Mouse (Mus musculus) adrenal gland, adult 18-20 months (tissue): ENCODE results near the gene 1700029I15Rik. TPM values are rescaled to one million over a fixed set of nuclear protein-coding genes. Genes with fewer than 3 reads are reported as not detected.
"Not testable (repeated sequence)": the region's sequence is repeated elsewhere in the genome, so short reads cannot be mapped to it uniquely, and the experiment has no call there.

Experiments
- DNase-seq, 2 experiments: peaks; one replicate each; pipeline ENCODE4 v3.0.0; 2021 to 2022; ENCODE audit warnings: low spot score in 2 of 2
- total RNA-seq, 2 experiments: library from RNA; stranded (reverse); gene quantifications; 1 replicate in 1 of 2; 2 replicates in 1 of 2; pipeline ENCODE4 v1.2.3; 2021

Gene 1700029I15Rik
- total RNA-seq, 2 experiments from 2014 or later: 6.6 to 15.3 TPM

DNA sequence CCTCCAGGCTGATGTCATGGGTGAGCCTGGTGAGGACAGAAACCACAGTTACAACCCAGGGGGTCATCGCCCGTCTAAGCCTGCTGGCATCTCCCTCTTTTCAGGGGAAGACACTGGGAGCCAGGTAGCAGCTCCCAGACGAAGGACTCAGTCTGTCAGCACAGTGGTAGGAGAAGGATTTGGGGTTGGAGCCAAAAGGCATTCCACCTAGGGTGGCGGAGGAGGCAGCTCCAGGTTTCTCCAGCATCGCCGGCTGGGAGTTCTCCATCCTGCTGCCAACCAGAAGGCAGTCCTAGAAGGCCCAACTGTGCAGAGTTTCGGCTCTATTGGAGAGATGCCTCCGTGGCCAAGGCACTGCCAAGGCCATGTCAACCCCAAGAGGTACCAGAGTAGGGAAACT lies 8.8 kb downstream of the 1700029I15Rik start:
- no peak for DNase-seq

DNA sequence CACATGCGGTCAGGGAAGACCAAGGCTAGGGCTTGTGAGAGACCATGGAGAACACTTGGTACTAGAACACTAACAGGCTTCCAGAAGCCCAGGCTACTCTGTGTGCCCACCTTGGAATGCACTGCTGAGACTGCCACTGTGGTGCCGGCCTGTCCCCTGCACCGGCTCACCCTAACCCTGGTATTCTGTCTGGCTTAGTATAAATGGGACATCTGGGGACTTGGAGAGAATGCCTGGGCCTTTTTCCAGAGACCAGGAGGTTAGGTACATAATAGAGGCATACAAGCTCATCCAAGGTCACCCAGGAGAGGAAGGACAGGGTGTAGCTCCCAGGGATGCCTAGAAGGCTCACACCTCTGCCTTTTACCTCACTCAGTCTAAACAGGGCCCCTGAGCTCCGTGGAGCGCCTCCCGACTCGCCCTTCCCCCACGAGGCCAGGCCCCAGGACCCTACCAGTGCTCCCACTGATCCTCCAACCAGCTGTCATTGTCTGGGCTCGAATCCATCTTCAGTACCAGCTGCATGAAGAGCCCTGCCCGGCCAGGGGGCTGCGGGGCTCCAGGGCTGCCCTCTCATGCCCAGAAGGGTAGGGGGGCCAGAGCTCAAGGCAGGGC lies 9.5 kb downstream of the 1700029I15Rik start:
- no peak for DNase-seq

DNA sequence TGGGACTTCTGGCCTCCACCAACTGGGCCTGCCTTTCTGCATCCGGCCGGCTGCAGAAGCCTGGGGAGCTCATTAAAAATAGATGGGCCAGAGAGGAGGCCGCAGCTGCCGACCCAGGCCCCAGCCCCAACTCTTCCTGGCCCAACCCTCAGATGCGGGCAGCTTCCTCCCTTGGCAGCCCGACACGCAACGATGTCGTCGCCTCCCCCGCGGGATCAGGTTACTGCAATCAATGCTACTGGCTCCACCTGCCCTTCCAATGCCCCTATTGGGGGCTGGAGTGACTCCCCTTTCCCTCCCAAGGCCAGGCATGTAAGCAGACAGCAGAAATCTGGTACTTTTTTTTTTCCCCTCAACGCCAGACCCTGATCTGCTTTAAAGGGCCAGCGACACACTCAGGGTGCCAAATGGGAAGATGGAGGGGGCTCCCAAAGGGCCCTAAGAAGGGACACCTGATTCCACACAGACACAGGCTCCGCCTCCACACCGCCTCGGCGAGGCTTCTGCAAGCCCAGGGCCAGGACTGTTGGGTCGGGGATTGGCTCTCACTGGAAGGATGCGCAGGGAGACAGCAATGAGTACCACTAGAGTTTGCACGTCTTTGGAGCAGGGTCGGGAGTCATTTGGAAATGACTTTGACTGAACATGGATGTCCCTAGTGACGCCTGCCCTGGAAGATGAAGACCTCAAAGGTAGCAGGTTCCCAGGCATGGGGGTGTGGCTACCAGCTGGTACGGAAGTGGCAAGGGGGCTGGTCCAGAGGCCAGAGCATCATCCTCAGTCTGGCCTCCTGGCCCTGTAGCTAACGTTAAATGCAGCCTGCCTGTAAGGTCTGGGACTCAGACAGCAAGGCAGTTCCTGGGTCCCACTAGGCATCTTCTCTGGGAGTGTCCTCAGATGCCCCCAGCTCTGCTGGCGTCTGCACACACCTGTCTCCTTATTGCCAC lies 10.3 kb downstream of the 1700029I15Rik start:
- DNase-seq: no peak

DNA sequence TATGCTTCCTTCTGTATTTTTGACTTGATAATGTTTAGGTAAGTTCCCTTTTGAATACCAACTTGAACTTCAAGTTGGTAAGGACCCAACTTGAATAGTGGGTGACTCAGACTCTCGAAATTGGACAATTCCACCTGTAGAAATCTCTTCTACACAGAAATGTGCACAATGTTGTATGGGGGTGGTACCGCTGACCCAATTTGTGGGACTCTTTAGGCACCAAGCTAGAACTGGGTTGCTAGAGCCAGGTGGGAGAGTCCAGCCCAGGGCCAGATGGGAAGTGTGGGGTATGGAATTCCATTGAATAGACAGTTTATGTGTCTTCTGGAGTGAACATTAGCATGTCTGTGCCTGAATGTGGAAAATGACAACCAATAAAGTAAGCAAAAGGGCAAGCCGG lies 13.2 kb downstream of the 1700029I15Rik start:
- no peak for DNase-seq

DNA sequence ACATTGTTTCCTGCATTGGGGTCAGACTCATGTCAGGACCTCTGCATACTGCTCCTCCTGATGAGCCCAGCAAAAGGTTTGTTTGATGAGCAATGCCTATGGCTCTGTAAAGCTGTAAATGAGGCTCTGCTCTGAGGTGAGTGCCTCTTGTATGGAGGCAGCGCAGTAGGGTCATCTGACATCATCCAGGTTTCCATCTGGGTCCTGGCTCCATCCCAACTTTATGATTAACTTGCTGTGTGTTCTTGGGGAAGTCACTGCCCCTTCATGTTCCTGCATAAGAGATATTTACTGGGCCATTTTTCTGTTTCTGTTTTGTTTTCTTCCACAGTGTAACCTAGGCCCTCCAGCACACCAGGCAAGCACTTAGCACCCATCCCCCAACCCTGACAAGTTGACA lies 15.1 kb downstream of the 1700029I15Rik start:
- DNase-seq: no peak

DNA sequence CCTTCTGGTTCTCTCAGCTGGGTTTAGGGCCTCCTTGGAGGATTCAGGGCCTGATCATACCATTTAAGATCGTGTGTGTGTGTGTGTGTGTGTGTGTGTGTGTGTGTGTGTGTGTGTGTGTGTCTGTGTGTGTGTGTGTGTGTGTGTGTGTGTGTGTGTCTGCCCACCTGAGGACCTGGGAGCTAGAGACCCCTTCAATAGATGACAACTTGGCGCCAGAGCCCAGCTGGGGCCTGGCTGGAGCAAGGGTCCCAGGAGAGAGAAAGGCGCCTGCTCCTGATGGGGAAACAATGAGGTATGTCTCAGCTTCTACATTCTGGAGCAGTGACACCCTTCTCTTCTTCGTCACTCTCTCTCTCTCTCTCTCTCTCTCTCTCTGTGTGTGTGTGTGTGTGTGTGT lies 17.5 kb downstream of the 1700029I15Rik start:
- DNase-seq: not testable (repeated sequence)

DNA sequence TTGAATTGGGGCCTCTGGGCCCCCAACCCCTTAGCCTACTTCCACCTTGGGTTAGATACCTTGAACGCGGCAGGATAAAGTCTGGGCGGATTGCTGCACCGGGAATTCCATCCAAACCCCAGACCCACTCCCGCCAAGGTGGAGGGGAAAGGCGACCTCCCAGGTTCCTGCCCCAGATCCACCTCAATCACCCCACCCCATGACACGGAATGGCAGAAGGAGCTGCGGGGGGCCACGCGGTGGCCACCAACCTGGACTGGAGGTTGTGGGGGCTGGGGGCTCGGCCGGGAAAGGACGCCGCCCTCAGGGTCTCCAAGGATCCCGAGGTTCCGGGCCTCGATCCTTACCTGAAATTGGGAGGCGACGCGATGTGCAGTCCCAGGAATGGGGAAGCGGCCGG lies 18.3 kb downstream of the 1700029I15Rik start:
- no peak for DNase-seq

DNA sequence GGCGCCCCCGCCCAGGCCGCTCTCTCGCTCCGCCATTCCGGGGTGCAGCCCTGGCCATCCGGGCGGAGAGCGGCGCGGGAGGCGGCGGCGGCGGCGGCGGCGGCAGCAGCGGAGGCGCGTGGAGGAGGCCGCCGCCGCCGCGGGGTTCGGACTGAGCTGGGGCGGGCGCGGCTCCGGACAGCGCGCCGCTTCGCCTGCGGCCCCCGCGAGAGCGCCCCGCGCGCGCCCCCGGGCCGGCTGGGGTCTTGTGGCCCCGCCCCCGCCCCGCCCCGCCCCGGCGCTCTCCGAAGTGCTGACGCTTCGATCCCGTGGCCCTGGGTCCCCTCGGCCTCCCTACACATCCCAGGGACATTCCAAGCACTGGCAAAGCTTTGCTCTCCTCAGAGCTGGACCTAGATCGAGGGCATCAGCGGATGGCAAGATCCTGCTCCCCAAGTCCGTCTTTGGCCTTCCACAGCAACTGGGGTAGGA lies 18.8 kb downstream of the 1700029I15Rik start, which contains the start of gene Mapk8ip1:
Gene Mapk8ip1 (minus strand): TSS at position 173 of the 471 bp plus-strand sequence.
- no peak for DNase-seq

DNA sequence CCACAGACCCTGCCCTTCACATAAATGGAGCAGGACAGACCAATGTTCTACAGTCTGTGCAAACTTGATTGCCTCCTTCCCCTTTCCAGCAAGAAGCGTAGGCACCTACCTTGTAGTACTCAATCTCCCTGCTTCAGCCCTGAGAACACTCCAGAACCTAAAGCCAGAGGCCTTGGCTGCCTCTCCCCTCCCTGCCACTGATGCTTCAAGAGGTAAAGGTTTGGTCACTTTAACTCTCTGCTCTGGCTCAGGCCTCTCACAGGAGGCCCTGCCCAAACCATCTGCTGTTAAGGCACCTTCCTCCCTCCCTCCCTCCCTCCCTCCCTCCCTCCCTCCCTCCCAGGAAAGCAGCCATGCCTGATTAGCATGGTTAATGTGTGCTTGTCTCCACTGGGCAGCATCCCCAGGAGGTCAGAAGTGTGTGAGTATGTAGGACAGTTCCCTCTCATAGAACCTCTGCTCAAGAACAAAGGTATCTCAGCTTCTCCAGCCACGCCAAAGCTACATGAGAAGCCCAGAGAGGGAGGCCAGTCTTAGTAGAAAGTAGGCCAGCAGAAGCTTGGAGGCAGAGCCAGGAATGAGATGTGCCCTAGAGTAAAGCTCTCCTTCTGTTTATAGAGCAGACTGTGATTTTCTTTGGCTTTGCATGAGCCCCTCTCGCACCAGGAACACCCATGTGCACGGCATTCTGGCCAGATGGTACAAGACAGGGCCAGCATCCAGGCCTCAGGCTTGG lies 20.4 kb downstream of the 1700029I15Rik start:
- no peak for DNase-seq

DNA sequence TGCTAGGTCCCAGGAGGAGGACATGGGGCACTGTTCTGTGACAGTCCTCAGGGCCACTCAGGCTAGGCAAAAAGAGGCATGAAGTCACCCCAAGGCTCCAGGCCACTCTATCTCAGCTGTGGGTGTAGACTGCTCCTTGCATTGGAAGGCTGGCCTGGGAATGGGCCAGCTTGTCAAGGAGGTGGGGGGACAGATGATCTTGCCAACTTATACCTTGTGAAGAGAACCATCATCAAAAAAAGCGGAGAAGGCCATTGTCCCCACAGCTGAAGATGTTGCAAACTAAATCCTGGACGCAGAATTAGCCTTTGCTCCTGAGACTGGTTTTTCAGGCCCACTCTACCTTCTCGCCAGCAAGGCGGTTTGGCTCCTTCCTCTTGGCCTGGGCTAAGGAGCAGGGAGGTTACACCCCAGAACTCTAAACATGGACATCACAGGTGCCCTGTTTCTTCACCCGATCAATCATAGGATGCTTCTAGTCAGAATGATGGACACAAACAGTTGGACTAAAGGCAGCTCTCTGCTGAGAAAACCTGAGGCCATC lies 21.5 kb downstream of the 1700029I15Rik start:
- no peak for DNase-seq

DNA sequence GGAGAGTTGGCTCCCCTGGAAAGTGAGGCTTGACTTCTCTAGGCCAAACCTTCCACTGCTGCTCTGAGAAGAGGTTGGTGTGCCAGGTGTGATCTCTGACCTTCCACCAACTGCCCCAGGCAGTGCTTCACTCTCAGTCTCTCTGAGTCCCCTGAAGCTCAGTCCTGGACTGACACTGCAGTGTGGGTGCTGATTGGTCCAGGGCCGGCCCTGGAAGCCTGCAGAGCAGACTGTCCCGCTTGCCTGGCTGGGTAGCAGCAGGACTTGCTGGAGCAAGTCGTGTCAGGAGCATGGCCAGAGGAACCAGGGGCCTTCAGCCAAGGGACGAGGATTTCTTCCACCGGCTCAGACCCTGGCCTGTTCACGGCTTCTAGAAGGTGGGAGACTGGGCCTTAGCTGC lies 22.4 kb downstream of the 1700029I15Rik start:
- DNase-seq: no peak

DNA sequence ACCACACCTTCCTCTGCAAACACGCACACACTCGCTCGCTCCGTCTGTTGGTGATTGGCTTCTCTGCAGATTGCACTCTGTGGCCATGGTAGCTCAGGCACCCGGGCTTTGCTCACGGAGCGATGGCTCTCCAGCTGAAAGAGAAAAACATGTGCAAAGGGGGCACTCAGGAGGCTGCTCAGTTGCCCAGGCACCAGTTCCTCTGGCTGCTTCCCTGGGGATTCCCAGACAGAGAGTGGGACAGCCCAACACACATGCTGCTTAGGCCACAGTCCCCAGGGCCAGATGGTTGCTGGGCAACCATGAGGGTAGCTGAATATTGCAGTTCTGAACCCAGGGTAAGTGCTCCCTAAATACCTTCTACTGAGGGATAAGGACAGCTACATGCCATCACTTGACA lies 23.3 kb downstream of the 1700029I15Rik start:
- DNase-seq: no peak

DNA sequence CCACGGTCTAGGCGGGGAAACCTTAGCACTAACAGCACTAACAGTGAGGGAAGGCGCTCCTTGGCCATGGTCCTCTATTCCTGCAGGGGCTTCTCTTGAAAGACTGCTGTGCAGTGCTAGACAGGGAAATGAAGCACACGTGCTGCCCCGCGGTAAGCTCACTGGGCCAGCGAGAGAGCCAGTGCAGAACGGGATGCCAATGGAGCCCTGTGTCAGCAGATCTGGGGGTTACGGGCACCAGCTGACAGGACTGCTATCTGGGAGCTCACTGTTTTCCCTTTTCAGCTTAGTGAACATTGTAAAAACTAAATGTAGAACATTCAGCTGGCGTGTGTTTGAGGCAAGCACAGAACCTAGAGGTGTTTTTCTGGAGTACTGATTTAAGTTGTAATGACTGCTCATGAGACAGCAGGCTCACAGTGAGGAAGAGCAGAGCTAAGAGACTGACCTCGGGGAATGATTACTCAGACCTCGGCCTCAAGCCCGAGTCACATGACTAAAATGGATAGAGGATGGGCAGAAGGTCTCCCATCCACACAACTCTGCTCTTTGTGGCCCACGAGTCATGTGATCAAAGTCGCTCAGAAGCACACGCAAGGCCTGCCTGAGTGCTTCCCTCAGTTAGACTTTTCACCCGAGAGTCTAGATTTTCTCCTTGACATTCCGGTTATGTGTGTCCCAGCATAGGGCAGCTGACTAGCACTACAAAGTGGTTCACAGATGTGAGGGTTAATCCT lies 26.1 kb downstream of the 1700029I15Rik start:
- no peak for DNase-seq

DNA sequence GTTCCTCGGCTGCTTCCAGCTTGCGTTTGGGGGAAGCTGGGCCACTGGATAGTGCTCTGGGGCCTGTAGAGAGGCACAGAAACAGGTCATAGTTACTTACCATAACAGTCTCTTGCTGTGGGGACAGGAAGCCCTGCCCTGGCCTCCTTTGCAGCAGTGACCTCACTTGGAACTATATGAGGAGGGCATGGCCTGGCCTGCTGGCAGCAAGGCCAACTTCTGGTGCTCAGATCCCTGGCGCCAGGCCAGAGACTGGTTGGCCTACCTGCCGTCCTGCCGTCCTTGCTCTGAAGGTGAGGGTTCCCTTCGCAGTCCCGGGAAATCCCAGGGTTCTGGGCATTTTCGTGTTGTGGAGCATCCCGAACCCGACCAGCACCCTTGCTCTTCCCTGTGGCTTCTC lies 29.4 kb downstream of the 1700029I15Rik start:
- DNase-seq: no peak

DNA sequence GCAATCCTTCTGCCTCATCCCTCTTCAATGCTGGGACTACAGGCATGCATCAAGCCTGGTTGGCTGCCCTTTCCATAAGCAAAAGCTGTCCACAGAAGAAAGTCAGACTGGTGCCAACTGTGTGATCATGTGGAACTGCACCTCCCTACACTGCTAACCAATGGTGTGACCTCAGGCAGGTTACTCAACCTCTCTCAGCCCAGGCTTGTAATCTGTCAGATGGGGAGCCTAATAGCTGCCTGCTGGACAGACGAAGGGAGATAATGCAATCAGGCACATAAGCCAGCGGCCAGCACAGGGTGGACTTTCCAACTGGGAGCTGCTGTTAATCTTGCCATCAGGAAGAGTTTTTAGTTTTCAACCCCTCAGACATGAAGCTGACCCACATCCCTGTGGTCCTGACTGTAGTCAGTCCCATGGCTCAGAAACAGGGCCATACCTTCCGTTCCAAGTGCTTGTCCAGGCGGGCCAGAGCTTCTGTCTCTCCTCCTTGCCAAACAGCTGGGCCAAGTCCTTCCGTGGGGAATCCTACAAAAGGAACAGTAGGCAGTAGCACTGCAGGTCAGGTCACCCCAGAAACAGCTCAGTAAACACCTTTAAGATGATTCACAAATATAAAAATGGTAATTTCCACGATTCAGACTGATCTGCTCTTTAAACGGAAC lies 39.5 kb downstream of the 1700029I15Rik start:
- no peak for DNase-seq

DNA sequence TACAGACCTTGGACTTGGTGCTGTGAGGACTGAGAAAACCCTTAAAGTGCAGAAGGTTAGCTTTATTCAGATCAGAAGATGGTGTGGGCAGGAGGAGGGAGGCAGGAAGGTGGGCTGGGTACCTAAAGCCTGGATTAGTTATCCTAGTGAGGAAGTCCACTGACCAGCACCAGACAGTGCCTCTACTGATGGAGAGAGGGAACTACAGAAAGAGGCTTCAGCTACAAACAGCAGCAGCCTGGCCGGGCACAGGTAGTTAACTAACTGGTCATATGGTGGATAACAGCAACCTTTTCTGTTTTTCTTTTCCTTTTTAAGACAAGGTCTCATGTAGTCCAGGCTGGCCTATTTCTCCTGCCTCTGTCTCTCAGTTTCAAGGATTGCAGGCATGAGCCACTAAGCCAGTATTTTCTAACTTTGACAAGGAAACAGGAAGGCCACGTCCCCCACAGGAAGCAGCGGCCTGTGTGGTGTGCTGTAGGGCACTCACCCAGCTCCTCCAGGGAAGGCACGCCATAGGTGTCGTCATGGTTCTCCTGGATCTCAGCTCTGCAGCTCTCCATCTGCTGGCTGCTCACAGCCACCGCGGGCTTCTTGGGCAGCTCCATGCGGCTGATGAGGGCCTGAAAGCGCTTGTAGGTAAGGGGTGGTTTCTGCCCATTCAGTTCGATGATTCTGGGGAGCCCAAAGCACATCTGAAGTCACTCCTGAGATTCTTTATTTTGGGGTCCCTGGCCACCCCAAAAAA lies 40.2 kb downstream of the 1700029I15Rik start:
- DNase-seq: no peak

DNA sequence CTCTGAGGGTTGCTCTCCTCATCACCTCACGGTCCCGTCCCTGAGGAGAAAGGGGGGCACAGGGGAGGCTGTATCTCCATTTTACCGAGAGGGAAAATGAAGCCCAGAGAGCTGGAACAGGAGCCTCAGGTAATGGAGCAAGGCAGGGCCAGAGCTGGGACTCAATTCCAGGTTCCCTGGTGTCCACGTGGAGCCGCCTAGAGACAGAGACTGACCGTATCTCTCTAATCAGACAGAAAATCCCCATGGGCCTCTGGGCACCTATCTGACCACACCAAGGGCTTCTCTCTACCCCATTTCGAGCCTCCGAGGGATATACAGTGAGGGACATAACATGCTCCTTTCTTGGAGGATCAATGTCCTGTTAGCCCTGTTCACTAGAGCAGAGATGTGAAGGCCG lies 40.8 kb downstream of the 1700029I15Rik start:
- no peak for DNase-seq

DNA sequence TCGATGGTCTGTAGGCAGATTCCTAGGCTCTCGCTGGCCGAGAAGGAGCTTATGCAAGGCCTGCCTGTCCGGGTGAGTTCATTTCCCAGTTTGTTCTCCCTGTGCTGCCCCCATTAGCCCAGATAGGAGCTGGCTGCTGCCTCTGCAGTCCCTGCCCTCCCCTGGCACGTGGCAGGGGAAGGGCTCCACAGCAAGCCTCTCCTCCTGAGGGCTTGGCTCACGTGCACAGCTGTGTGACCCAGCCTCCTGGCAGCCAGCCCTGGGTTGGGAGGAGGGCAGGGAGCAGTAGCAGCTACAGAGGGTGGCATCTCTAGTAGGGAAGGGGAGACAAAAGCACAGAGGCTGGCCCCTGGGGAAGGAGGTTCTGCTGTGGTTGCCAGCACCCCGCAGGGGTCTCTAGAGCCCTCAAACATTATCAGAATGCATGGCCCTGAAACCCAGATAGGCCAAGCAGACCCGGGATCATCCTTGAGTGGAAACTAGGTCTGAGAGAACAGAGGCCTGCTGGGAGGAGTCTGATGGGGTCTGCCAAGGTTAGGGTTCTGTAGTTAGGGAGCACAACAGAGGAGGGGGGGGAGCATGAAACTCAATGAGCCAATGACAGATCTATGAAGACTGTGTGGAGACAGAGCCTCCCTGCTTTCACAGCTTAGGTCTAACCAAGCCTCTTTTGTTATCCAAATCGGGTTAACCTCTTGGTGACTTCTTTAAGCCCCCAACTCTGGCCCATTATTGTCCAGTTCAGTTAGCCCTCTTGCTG lies 41.5 kb downstream of the 1700029I15Rik start:
- DNase-seq: peak; percentile 96 to 99
